Mouse (Mus musculus) liver, embryonic 14.5 days (tissue): ENCODE measurements around the gene Idh2. TPM values are rescaled to one million over a fixed set of nuclear protein-coding genes. Genes with fewer than 3 reads are reported as not detected.
"Not testable (repeated sequence)": the region's sequence is repeated elsewhere in the genome, so short reads cannot be mapped to it uniquely, and the experiment has no call there.

Source experiments
- ATAC-seq: fragments of 200-750 bp; cut with Nextera tagmentation; 2 replicates; pipeline ENCODE4 v1.8.0; 2017; ENCODE audit warnings: moderate number of reproducible peaks, mild to moderate bottlenecking, moderate library complexity; ENCODE audit not compliant: insufficient read depth
- DNase-seq, 3 experiments: peaks; one replicate each; pipeline ENCODE4 v3.0.0-alpha.2; 2012 to 2013; ENCODE audit warnings: low read depth in 3 of 3, low spot score in 3 of 3
- H3K27ac ChIP-seq: fragments of 300-500 bp; sonication (generic); 2 replicates; pipeline ENCODE4 v1.5.1; 2014; ENCODE audit warnings: moderate library complexity, mild to moderate bottlenecking, control low read depth, inconsistent platforms
- H3K27me3 ChIP-seq: fragments of 300-500 bp; sonication (generic); 2 replicates; pipeline ENCODE4 v1.6.1; 2014; ENCODE audit warnings: mild to moderate bottlenecking, low read length, moderate library complexity; ENCODE audit not compliant: control insufficient read depth, insufficient read depth
- H3K36me3 ChIP-seq: fragments of 300-500 bp; sonication (generic); replicated peaks from 2 replicates; pipeline ENCODE4 v1.6.1; 2014; ENCODE audit warnings: low read depth; ENCODE audit not compliant: control insufficient read depth, insufficient read depth
- H3K4me1 ChIP-seq, 2 experiments: fragments of 200-500 bp in 1 of 2; fragments of 300-500 bp in 1 of 2; sonication (generic) in 1 of 2; replicated peaks; 2 replicates each; pipeline ENCODE4 v1.6.1; 2012 to 2014; ENCODE audit warnings: antibody characterized with exemption in 1 of 2, inconsistent platforms in 1 of 2, low read length in 1 of 2; ENCODE audit not compliant: control insufficient read depth in 2 of 2, insufficient read depth in 2 of 2
- H3K4me2 ChIP-seq: fragments of 300-500 bp; sonication (generic); 2 replicates; pipeline ENCODE4 v1.6.1; 2014; ENCODE audit warnings: low read depth, mild to moderate bottlenecking, control low read depth, moderate library complexity
- H3K4me3 ChIP-seq, 2 experiments: fragments of 200-500 bp in 1 of 2; fragments of 300-500 bp in 1 of 2; sonication (generic) in 1 of 2; 2 replicates each; pipeline ENCODE4 v1.5.1; 2012 to 2014; ENCODE audit warnings: low read depth in 2 of 2, low read length in 2 of 2, mild to moderate bottlenecking in 2 of 2, control low read depth in 1 of 2, inconsistent platforms in 1 of 2, moderate library complexity in 1 of 2; ENCODE audit not compliant: insufficient read depth in 1 of 2
- H3K9ac ChIP-seq: fragments of 300-500 bp; sonication (generic); replicated peaks from 2 replicates; pipeline ENCODE4 v1.6.1; 2014; ENCODE audit warnings: mild to moderate bottlenecking, control low read depth, moderate library complexity
- H3K9me3 ChIP-seq: fragments of 300-500 bp; sonication (generic); 2 replicates; pipeline ENCODE4 v1.6.1; 2016; ENCODE audit warnings: low read length, mixed read lengths; ENCODE audit not compliant: control insufficient read depth
- CTCF ChIP-seq: IDR thresholded peaks from 2 replicates; pipeline ENCODE4 v1.5.1; 2016; ENCODE audit warnings: antibody characterized with exemption, low read depth, control low read depth
- EP300 ChIP-seq: IDR thresholded peaks from 2 replicates; pipeline ENCODE4 v1.6.1; 2016; ENCODE audit warnings: antibody characterized with exemption, low read depth
- WGBS: fragments of 180-500 bp; shearing (Covaris S2); extraction: QIAGEN DNeasy Blood & Tissue Kit; methylation state at CpG from one replicate; pipeline ENCODE4 v1.1.7; 2014; ENCODE audit not compliant: insufficient replicate concordance; 5-methylcytosine and 5-hydroxymethylcytosine counted together
- polyA plus RNA-seq, 2 experiments: library from polyadenylated mRNA; depleted of rRNA in 1 of 2; stranded (reverse) in 1 of 2; unstranded in 1 of 2; fragments of >200 nt; fragmentation: Nextera tagmentation in 1 of 2; extraction: Ambion mirVana in 1 of 2; gene quantifications; 2 replicates each; pipeline versions ENCODE4 v1.2.1 to v1.2.3; 2012 to 2014

Idh2 gene
- polyA plus RNA-seq, 2 experiments = 88.2 to 128 TPM

DNA sequence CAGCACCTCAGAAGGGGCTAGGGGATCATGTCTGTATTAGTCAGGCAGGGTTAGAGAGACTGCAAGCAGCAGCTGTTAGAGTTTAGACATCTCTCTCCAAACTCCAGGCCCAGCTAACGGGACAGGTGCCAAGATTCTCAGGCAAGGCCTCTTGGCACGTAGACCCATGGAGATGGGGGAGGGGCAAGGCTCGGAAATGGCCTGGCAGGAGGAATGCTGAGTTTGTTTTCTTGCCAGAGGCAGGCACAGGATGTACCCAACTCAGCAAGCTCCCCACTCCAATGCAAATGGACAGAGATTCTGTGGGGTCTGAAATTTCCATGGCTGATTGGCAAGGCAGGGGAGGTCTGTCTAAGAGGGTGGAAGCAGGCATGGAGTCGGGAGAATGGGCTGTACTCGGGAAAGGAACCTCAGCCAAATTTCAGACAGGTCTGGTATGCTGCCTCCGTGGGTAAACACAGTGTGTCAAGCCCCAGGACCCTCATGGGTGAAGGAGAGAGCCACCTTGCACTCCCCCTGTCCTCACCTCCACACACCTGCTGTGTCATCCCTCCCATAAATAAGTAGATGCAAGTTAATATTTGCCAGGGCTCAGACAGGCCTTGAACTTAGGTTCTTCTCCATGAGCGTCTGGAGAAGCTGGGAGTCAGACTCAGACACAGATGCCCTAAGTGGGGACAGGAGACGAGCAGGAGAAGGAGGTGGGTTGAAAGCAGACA lies 19.4 kb upstream of the Idh2 start:
- Histone ChIP-seq H3K36me3 (no peaks in the 10 kb centered on the region), H3K4me2 (no peak overlapping the region), H3K4me1 (peaks cover 0 to 12% of the 10 kb centered on the region in 2 experiments; a peak in 3 of 4 replicates), H3K9ac (no peak overlapping the region), H3K9me3 (no peaks in the 10 kb centered on the region), H3K27ac (no peak overlapping the region), H3K27me3 (no peaks in the 10 kb centered on the region), H3K4me3 (no peak overlapping the region)
- DNase-seq = no peak
- ATAC-seq = no peak
- WGBS = 65% methylated on average over 8 of the region's 8 CpGs
- TF ChIP-seq CTCF = no peak
- no peak for TF ChIP-seq EP300

DNA sequence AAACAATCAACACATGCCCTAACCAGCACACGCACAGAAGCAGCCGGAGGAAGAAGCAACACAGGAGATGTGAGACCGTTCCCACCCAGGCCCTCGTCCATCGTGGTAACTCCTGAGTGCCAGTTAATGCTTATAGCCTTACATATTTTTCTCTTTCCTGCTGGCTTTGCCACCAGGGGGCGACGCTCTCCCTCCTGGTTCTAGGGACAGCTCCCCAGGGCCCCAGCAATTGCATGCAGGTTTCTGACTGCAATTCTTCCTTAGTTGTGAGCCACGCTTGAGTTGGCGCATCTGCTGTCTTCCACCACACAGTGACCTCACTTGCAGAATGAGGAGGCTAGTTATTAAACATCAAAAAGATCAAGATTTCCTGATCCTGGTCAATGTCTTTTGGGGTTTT lies 17.3 kb upstream of the Idh2 start:
- peaks cover 0 to 17% of the 10 kb centered on the region in 2 experiments; a peak in 3 of 4 replicates for H3K4me1 ChIP-seq
- TF ChIP-seq EP300 = no peak
- TF ChIP-seq CTCF = peak; percentile 90
- no peaks in the 10 kb centered on the region for H3K9me3 ChIP-seq
- peak; percentile 56 to 64 (median 61) for DNase-seq
- H3K4me3 ChIP-seq = no peak overlapping the region
- 29% methylated on average over 9 of the region's 9 CpGs for WGBS
- H3K4me2 ChIP-seq = no peak overlapping the region
- H3K27ac ChIP-seq = no peak overlapping the region
- H3K27me3 ChIP-seq = no peaks in the 10 kb centered on the region
- H3K36me3 ChIP-seq = no peaks in the 10 kb centered on the region
- no peak overlapping the region for H3K9ac ChIP-seq
- ATAC-seq = no peak

DNA sequence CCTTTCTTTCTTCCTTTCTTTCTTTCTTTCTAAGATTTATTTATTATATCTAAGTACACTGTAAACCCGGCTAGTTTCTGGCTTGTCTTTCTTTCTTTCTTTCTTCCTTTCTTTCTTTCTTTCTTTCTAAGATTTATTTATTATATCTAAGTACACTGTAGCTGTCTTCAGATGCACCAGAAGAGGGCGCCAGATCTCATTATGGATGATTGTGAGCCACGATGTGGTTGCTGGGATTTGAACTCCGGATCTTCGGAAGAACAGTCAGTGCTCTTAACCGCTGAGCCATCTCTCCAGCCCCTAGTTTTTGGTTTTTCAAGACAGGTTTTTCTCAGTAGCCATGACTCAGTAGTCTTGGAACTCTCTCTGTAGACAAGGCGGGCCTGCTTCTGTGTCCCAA lies 16.1 kb upstream of the Idh2 start:
- peak; percentile 59 for TF ChIP-seq CTCF
- not testable (repeated sequence) for H3K4me3 ChIP-seq, H3K27me3 ChIP-seq, H3K27ac ChIP-seq, H3K36me3 ChIP-seq, DNase-seq, H3K9me3 ChIP-seq, ATAC-seq, H3K4me2 ChIP-seq, H3K9ac ChIP-seq
- H3K4me1 ChIP-seq = peaks cover 0 to 17% of the 10 kb centered on the region in 2 experiments; a peak in 3 of 4 replicates
- 47% methylated on average over 7 of the region's 7 CpGs for WGBS

DNA sequence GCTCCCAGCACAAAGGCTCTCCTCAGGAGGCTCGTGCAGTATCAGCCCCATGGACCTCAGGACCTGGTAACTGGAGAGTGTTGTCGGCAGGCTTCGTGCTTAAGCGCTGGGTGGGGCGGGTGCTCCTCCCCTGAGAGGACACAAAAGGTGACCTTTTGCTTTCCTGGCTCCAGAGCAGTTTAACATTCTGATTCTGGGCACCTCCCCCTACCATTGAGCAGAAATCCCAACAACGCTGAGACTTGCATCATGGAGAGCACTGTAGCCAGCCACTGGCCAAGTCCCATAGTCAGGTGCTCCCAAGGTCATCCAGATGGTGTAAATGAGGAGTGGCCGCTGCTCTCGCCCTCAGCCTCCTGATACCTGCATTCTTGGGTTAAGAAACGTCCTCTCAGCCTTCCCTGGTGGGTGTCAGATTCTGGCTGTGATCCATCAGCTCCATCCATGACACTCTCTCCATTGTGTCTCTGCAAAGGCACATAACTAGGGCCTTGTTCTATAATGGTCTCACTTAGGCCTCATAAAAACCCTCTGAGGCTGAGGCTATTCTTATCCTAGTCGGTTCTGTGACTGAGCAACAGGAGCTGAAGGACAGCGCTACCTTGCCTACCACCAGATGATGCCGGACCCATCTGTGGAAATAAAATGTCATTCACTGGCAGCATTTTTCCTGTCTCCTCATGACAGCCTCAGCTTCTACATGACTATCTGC lies 15.3 kb upstream of the Idh2 start:
- WGBS = 55% methylated on average over 12 of the region's 12 CpGs
- no peaks in the 10 kb centered on the region for H3K27me3 ChIP-seq
- TF ChIP-seq EP300 (no peak), CTCF (no peak)
- H3K36me3 ChIP-seq = no peaks in the 10 kb centered on the region
- no peak overlapping the region for H3K4me3 ChIP-seq
- no peak overlapping the region for H3K27ac ChIP-seq
- no peak overlapping the region for H3K4me2 ChIP-seq
- no peaks in the 10 kb centered on the region for H3K9me3 ChIP-seq
- H3K9ac ChIP-seq = no peak overlapping the region
- DNase-seq (no peak), ATAC-seq (no peak)
- H3K4me1 ChIP-seq = peaks cover 0 to 17% of the 10 kb centered on the region in 2 experiments; a peak in 3 of 4 replicates

DNA sequence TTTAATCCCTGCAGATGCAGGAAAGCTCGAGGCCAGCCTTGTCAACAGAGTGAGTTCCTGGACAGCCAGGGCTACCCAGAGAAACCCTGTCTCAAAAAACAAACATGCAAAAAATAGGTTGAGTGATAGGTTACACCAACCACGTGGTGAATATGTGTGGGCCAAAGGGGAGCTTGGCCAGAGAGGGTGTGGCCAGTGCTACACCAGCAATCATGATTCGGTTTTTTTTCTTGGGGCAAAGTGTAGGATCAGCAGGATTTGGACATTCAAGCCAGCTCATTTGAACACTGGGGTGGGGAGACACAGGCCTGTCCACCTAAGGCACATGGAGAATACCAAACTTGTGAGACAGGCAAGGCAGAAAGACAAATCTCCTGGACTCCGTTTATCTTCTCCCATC lies 14.1 kb upstream of the Idh2 start:
- no peak for DNase-seq
- TF ChIP-seq CTCF = no peak
- TF ChIP-seq EP300 = no peak
- no peak overlapping the region for H3K4me2 ChIP-seq
- peak; percentile 48; the same call in 1 of the 2 replicates for ATAC-seq
- H3K36me3 ChIP-seq = no peaks in the 10 kb centered on the region
- H3K9me3 ChIP-seq = no peaks in the 10 kb centered on the region
- peaks cover 0 to 11% of the 10 kb centered on the region in 2 experiments; a peak in 2 of 4 replicates for H3K4me1 ChIP-seq
- H3K27me3 ChIP-seq = no peaks in the 10 kb centered on the region
- no peak overlapping the region for H3K9ac ChIP-seq
- no peak overlapping the region for H3K27ac ChIP-seq
- H3K4me3 ChIP-seq = no peak overlapping the region
- 23% methylated on average over 4 of the region's 4 CpGs for WGBS
